Mouse (Mus musculus) myocyte (in vitro differentiated cells): ENCODE results near the gene Ndufa11. TPM values are rescaled to one million over a fixed set of nuclear protein-coding genes. Genes with fewer than 3 reads are reported as not detected.

Experiments used
- H3K27me3 ChIP-seq: one replicate; pipeline ENCODE4 v1.6.1; 2011; ENCODE audit not compliant: control insufficient read depth, insufficient read depth, insufficient read length
- H3K36me3 ChIP-seq: one replicate; pipeline ENCODE4 v1.6.1; 2011; ENCODE audit not compliant: control insufficient read depth, insufficient read depth
- H3K4me2 ChIP-seq: one replicate; pipeline ENCODE4 v1.6.1; 2011; ENCODE audit warnings: low read depth, control low read depth
- H3K4me3 ChIP-seq: one replicate; pipeline ENCODE4 v1.5.1; 2011; ENCODE audit warnings: mild to moderate bottlenecking, control low read depth, moderate library complexity
- H3K79me2 ChIP-seq: one replicate; pipeline ENCODE4 v1.6.1; 2011; ENCODE audit not compliant: control insufficient read depth, insufficient read depth
- H3ac ChIP-seq: one replicate; pipeline ENCODE4 v1.6.1; 2011; ENCODE audit not compliant: control insufficient read depth, insufficient read length
- CEBPB ChIP-seq: IDR thresholded peaks from 2 replicates; pipeline ENCODE4 v1.6.1; 2011; ENCODE audit warnings: mild to moderate bottlenecking, moderate library complexity; ENCODE audit not compliant: poor library complexity, insufficient read depth, severe bottlenecking
- E2F4 ChIP-seq: IDR thresholded peaks from one replicate; pipeline ENCODE4 v1.6.1; 2011; ENCODE audit warnings: mild to moderate bottlenecking, control low read depth, moderate library complexity; ENCODE audit not compliant: insufficient read depth
- MAX ChIP-seq: IDR thresholded peaks from one replicate; pipeline ENCODE4 v1.6.1; 2011; ENCODE audit warnings: low read depth, mild to moderate bottlenecking, control low read depth
- MYOD1 ChIP-seq, 3 experiments: IDR thresholded peaks; one replicate each; pipeline ENCODE4 v1.6.1; 2011; ENCODE audit warnings: control low read depth in 2 of 3, low read depth in 2 of 3, mild to moderate bottlenecking in 2 of 3, moderate library complexity in 1 of 3; ENCODE audit not compliant: insufficient read length in 2 of 3, control insufficient read depth in 1 of 3
- MYOG ChIP-seq, 3 experiments: IDR thresholded peaks; one replicate each; pipeline ENCODE4 v1.6.1; 2011; ENCODE audit warnings: control low read depth in 2 of 3, low read depth in 2 of 3, mild to moderate bottlenecking in 2 of 3; ENCODE audit not compliant: insufficient read length in 2 of 3, control insufficient read depth in 1 of 3, insufficient read depth in 1 of 3
- POLR2A ChIP-seq: IDR thresholded peaks from one replicate; pipeline ENCODE4 v1.6.1; 2011; ENCODE audit warnings: low read depth, mild to moderate bottlenecking, control low read depth, moderate library complexity; ENCODE audit not compliant: insufficient read length
- POLR2AphosphoS2 ChIP-seq: IDR thresholded peaks from one replicate; pipeline ENCODE4 v1.6.1; 2011; ENCODE audit warnings: low read depth, control low read depth; ENCODE audit not compliant: insufficient read length
- REST ChIP-seq: IDR thresholded peaks from one replicate; pipeline ENCODE4 v1.6.1; 2011; ENCODE audit warnings: mild to moderate bottlenecking, control low read depth, moderate library complexity; ENCODE audit not compliant: insufficient read depth, insufficient read length
- SRF ChIP-seq: IDR thresholded peaks from one replicate; pipeline ENCODE4 v1.6.1; 2011; ENCODE audit warnings: low read depth; ENCODE audit not compliant: control insufficient read depth, insufficient read length
- TCF12 ChIP-seq: IDR thresholded peaks from one replicate; pipeline ENCODE4 v1.6.1; 2011; ENCODE audit warnings: mild to moderate bottlenecking, control low read depth; ENCODE audit not compliant: poor library complexity, insufficient read depth, severe bottlenecking
- TCF3 ChIP-seq: IDR thresholded peaks from one replicate; pipeline ENCODE4 v1.6.1; 2011; ENCODE audit warnings: low read depth, control low read depth; ENCODE audit not compliant: insufficient read length
- USF1 ChIP-seq: IDR thresholded peaks from one replicate; pipeline ENCODE4 v1.6.1; 2011; ENCODE audit warnings: low read depth, mild to moderate bottlenecking, control low read depth, moderate library complexity
- polyA plus RNA-seq: library from polyadenylated mRNA; unstranded; fragments of >200 nt; fragmentation: generic; extraction: Trizol; gene quantifications from one replicate; pipeline ENCODE4 v1.2.1, GENCODE M21; 2012; ENCODE audit warnings: missing spikeins

Ndufa11 gene
- polyA plus RNA-seq, 1 experiment, result 469 TPM

- Histone ChIP-seq H3K4me2 (peak overlapping the region; percentile 62), H3K4me3 (peak overlapping the region; percentile 73)
These were observed 46.2 kb downstream of the Ndufa11 start for GRCm38 (mm10) chr17:56763741-56764250.

GRCm38 (mm10) chr17:56764474-56765354 lies 47.1 kb downstream of the Ndufa11 start, which contains the start of gene Dus3l:
Gene Dus3l, plus strand, starts transcription at chr17:56764757.
- Histone ChIP-seq H3K4me2 (peak within 1 kb of the TSS; percentile 91), H3K79me2 (no peaks in the 10 kb centered on the region), H3K36me3 (no peaks in the 10 kb centered on the region), H3K4me3 (peak within 1 kb of the TSS; percentile 73), H3ac (peak within 1 kb of the TSS; percentile 36), H3K27me3 (no peaks in the 10 kb centered on the region)
- TF ChIP-seq SRF (peak; percentile 55), TCF3 (no peak), MAX (no peak), TCF12 (no peak), CEBPB (0 out of 2 replicates have a peak, but pooled peaks have one; percentile 43), E2F4 (no peak), POLR2AphosphoS2 (peak; percentile 48), POLR2A (peak; percentile 69), REST (no peak), MYOG (IDR thresholded peaks at IDR 0.05; ENCODE audit: control insufficient read depth in 1 of 3, insufficient read depth in 1 of 3, insufficient read length in 2 of 3, low read depth in 2 of 3) (no peak), USF1 (no peak), MYOD1 (IDR thresholded peaks at IDR 0.05; ENCODE audit: control insufficient read depth in 1 of 3, insufficient read length in 2 of 3, low read depth in 2 of 3) (peak in 1 of 3 experiments; percentile 6)

More at GRCm38 (mm10) chr17:56763741-56764250, 46.2 kb downstream of the Ndufa11 start:
- TF ChIP-seq POLR2AphosphoS2 (no peak), MYOD1 (IDR thresholded peaks at IDR 0.05; ENCODE audit: control insufficient read depth in 1 of 3, insufficient read length in 2 of 3, low read depth in 2 of 3) (no peak), REST (no peak), TCF12 (no peak), TCF3 (no peak), USF1 (no peak), CEBPB (no peak), MAX (no peak), SRF (no peak), POLR2A (no peak), MYOG (IDR thresholded peaks at IDR 0.05; ENCODE audit: control insufficient read depth in 1 of 3, insufficient read depth in 1 of 3, insufficient read length in 2 of 3, low read depth in 2 of 3) (no peak), E2F4 (no peak)
- Histone ChIP-seq H3K79me2 (no peaks in the 10 kb centered on the region), H3K27me3 (no peaks in the 10 kb centered on the region), H3K36me3 (no peaks in the 10 kb centered on the region), H3ac (no peak overlapping the region)

- TF ChIP-seq MYOG (IDR thresholded peaks at IDR 0.05; ENCODE audit: control insufficient read depth in 1 of 3, insufficient read depth in 1 of 3, insufficient read length in 2 of 3, low read depth in 2 of 3), result no peak
- no peaks in the 10 kb centered on the region for H3K27me3 ChIP-seq
- H3K36me3 ChIP-seq, result no peaks in the 10 kb centered on the region
- no peaks in the 10 kb centered on the region for H3K79me2 ChIP-seq
- H3K4me2 ChIP-seq, result peak overlapping the region; percentile 91
- peak overlapping the region; percentile 36 for H3ac ChIP-seq
- H3K4me3 ChIP-seq, result peak overlapping the region; percentile 73
These were observed 47.9 kb downstream of the Ndufa11 start for GRCm38 (mm10) chr17:56765431-56765830.

GRCm38 (mm10) chr17:56766631-56767405 lies 49.3 kb downstream of the Ndufa11 start:
- TF ChIP-seq SRF (no peak), REST (no peak), POLR2AphosphoS2 (no peak), POLR2A (no peak), USF1 (no peak), E2F4 (no peak), MYOG (IDR thresholded peaks at IDR 0.05; ENCODE audit: control insufficient read depth in 1 of 3, insufficient read depth in 1 of 3, insufficient read length in 2 of 3, low read depth in 2 of 3) (no peak), MAX (no peak), CEBPB (no peak), TCF12 (no peak), MYOD1 (IDR thresholded peaks at IDR 0.05; ENCODE audit: control insufficient read depth in 1 of 3, insufficient read length in 2 of 3, low read depth in 2 of 3) (no peak), TCF3 (no peak)
- H3K4me2 ChIP-seq, result no peak overlapping the region
- no peaks in the 10 kb centered on the region for H3K36me3 ChIP-seq
- H3K79me2 ChIP-seq, result no peaks in the 10 kb centered on the region
- no peak overlapping the region for H3K4me3 ChIP-seq
- no peaks in the 10 kb centered on the region for H3K27me3 ChIP-seq
- H3ac ChIP-seq, result no peak overlapping the region
